ENCODE assay signal across 5 mouse cellular contexts in genomic region chr17:8006771-8007170, GRCm38 (mm10).
DNase-seq lines count a peak whose midpoint lies in the region; ATAC-seq and TF ChIP-seq lines count a peak whose summit lies in the region.
"Not testable (repeated sequence)": the region's sequence is repeated elsewhere in the genome, so short reads cannot be mapped to it uniquely, and the experiment has no call there.

No protein-coding gene starts in this region.

- not testable (repeated sequence) for H3K4me1 ChIP-seq in limb, embryonic 14.5 days (ENCODE audit: control insufficient read depth, insufficient read depth, low read length)

- not testable (repeated sequence) for H3K9ac ChIP-seq in limb, embryonic 14.5 days (ENCODE audit: low read depth, low read length, severe bottlenecking)

- not testable (repeated sequence) for H3K27me3 ChIP-seq in C2C12 (ENCODE audit: control insufficient read depth, insufficient read depth, insufficient read length); limb, embryonic 14.5 days (ENCODE audit: control insufficient read depth, insufficient read depth, low read length)

- not testable (repeated sequence) for H3K79me2 ChIP-seq in C2C12 (ENCODE audit: control insufficient read depth, insufficient read depth)

- H3K4me2 ChIP-seq in limb, embryonic 14.5 days (replicated peaks; ENCODE audit: low read depth, low read length, severe bottlenecking), result not testable (repeated sequence)

- WGBS in limb, embryonic 14.5 days, result 67% methylated on average over 1 of the region's 6 CpGs

- not testable (repeated sequence) for H3K9me3 ChIP-seq in limb, embryonic 14.5 days (ENCODE audit: control insufficient read depth, low read length)

- not testable (repeated sequence) for TF ChIP-seq CTCF in C2C12 (IDR thresholded peaks at IDR 0.05; ENCODE audit: control insufficient read depth, insufficient read depth, insufficient read length)

- DNase-seq in gastrocnemius, adult 18-20 months (ENCODE audit: low spot score), result peak; percentile 28
- peak; percentile 14 to 42 for DNase-seq in gastrocnemius, adult 8-10 months (ENCODE audit: low spot score in 2 of 2)
- peak; percentile 13 for DNase-seq in gastrocnemius, postnatal 25 days
- DNase-seq in limb, embryonic 14.5 days (ENCODE audit: low spot score), result not testable (repeated sequence)

- not testable (repeated sequence) for H3K36me3 ChIP-seq in C2C12 (ENCODE audit: control insufficient read depth, insufficient read depth); limb, embryonic 14.5 days (ENCODE audit: control insufficient read depth, insufficient read depth, low read length)

- H3ac ChIP-seq in C2C12 (ENCODE audit: control insufficient read depth, insufficient read length, low read depth), result not testable (repeated sequence)

- peak; percentile 62; the same call in 1 of the 2 replicates for ATAC-seq in limb, embryonic 14.5 days (ENCODE audit: low FRiP score, low read depth)

- TF ChIP-seq POLR2A in limb, embryonic 14.5 days (IDR thresholded peaks at IDR 0.05; ENCODE audit: borderline replicate concordance, extremely low read depth, insufficient read depth, insufficient read length), result not testable (repeated sequence)

- not testable (repeated sequence) for H3K27ac ChIP-seq in limb, embryonic 14.5 days (replicated peaks; ENCODE audit: low read depth, low read length)

- H3K4me3 ChIP-seq in C2C12 (ENCODE audit: insufficient read depth, poor library complexity, severe bottlenecking); limb, embryonic 14.5 days (replicated peaks; ENCODE audit: low read length): not testable (repeated sequence)

- H3K79me3 ChIP-seq in C2C12 (ENCODE audit: low read depth), result not testable (repeated sequence)

TF ChIP-seq in C2C12, 6 proteins besides CTCF, POLR2A, EP300 and RAD21:
- TF ChIP-seq MYOD1 (IDR thresholded peaks at IDR 0.05; ENCODE audit: control insufficient read depth, insufficient read length, low read depth), result peak; percentile 50
